Comparison of ENCODE assay signal across 9 mouse cellular contexts in the genomic region with DNA sequence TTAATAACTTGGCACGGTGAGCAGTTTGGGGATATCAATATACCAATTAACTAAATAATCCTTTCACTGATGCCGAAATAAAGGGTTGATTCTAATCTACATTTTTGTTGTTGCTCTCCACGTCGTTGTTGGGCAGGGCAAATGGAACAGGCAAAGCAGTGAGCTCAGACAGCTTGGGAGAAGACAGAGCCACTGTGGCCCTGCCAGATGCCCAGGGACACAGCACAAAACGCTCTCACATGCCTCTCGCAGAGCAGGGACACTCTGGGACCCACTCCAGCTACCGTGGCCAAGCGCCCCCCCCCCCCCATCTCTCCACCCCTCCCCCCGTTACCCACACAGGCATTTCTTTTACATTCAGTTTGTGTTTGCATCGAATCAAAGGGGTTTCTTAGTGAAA.
DNase-seq lines count a peak whose midpoint lies in the region; ATAC-seq and TF ChIP-seq lines count a peak whose summit lies in the region.
"Had no signal": no experiment of that assay in that cellular context is flagged by ENCODE, and none has a peak within 500 bp of the region (broad histone marks: within the 10 kb centered on the region; RNA-seq: fewer than 3 reads in every experiment).

No protein-coding gene starts in this region.

- TF ChIP-seq CTCF in heart, adult 2 months (IDR thresholded peaks at IDR 0.05) = no peak
- no peak for TF ChIP-seq CTCF in intestine, postnatal 0 days (IDR thresholded peaks at IDR 0.05; ENCODE audit: low read depth)

- no peaks in the 10 kb centered on the region for H3K36me3 ChIP-seq in heart, adult 2 months (ENCODE audit: control insufficient read depth, insufficient read depth, low read length)
- H3K36me3 ChIP-seq in intestine, postnatal 0 days (ENCODE audit: control insufficient read depth, insufficient read depth) = no peaks in the 10 kb centered on the region

- H3K27ac ChIP-seq in heart, adult 2 months = 0 out of 2 replicates have a peak overlapping the region, but pooled peaks have one; percentile 17
- no peak overlapping the region for H3K27ac ChIP-seq in intestine, postnatal 0 days (ENCODE audit: low read depth, low read length)

- H3K9me3 ChIP-seq in intestine, postnatal 0 days (ENCODE audit: control insufficient read depth) = no peaks in the 10 kb centered on the region

- WGBS in heart, adult 2 months = 54% methylated on average over 10 of the region's 10 CpGs
- WGBS in intestine, postnatal 0 days = 69% methylated on average over 10 of the region's 10 CpGs

- no peaks in the 10 kb centered on the region for H3K79me2 ChIP-seq in heart, adult 2 months (replicated peaks; ENCODE audit: control insufficient read depth, insufficient read depth, low read length)

- no peak for TF ChIP-seq EP300 in heart, adult 2 months (IDR thresholded peaks at IDR 0.05; ENCODE audit: insufficient read depth, low read depth, low read length)

- no peak overlapping the region for H3K4me2 ChIP-seq in intestine, postnatal 0 days (replicated peaks; ENCODE audit: low read depth)

- no peak for ATAC-seq in intestine, postnatal 0 days

- intact Hi-C loops in heart, adult 2 months (cut with DNase I) = loop anchor here (5.0 kb wide), 1 partner anchor 235 kb away; no protein-coding TSS in a partner anchor

- H3K4me1 ChIP-seq in heart, adult 2 months (ENCODE audit: control insufficient read depth, insufficient read depth, low read length) = peaks cover 1% of the 10 kb centered on the region; the same call in 1 of the 2 replicates
- H3K4me1 ChIP-seq in intestine, postnatal 0 days (replicated peaks; ENCODE audit: control insufficient read depth, insufficient read depth, low read length) = no peaks in the 10 kb centered on the region

- no peak for DNase-seq in heart, adult 2 months
- DNase-seq in heart, adult 18-20 months = no peak
- DNase-seq in Muller cell, postnatal 12 days (ENCODE audit: inconsistent ontology term) = peak; percentile 36
- peak; percentile 41 to 59 for DNase-seq in cerebellum, postnatal 25 days
- peak; percentile 52 to 62 for DNase-seq in layer of hippocampus, postnatal 36 days
- DNase-seq in ovary, postnatal 36 days (ENCODE audit: low spot score) = no peak
- no peak for DNase-seq in ovary, postnatal 14 days (ENCODE audit: low spot score)
- DNase-seq: kidney, adult 8-10 months had no signal

- H3K4me3 ChIP-seq in heart, adult 2 months = no peak overlapping the region
- no peak overlapping the region for H3K4me3 ChIP-seq in intestine, postnatal 0 days (ENCODE audit: low read depth, low read length)

- H3K27me3 ChIP-seq in heart, adult 2 months (ENCODE audit: control insufficient read depth, insufficient read depth, low read length) = no peaks in the 10 kb centered on the region
- no peaks in the 10 kb centered on the region for H3K27me3 ChIP-seq in intestine, postnatal 0 days (replicated peaks; ENCODE audit: control insufficient read depth, insufficient read depth, low read length)

- peak overlapping the region; percentile 38; the same call in 1 of the 2 replicates for H3K9ac ChIP-seq in heart, adult 2 months (ENCODE audit: low read depth, low read length)
- no peak overlapping the region for H3K9ac ChIP-seq in intestine, postnatal 0 days (ENCODE audit: low read depth, low read length)

- no peak for TF ChIP-seq POLR2A in heart, adult 2 months (IDR thresholded peaks at IDR 0.05; ENCODE audit: insufficient read depth, low read depth, low read length)

Comparison
In these comparisons a context has a peak if more than half of its experiments do, and no peak if none do; other contexts are left out.
1. DNase-seq: peak in Muller cell, postnatal 12 days (single experiment), cerebellum, postnatal 25 days (2 of 2) and layer of hippocampus, postnatal 36 days (2 of 2); none in heart, adult 2 months (0 of 2), heart, adult 18-20 months (0 of 2), ovary, postnatal 36 days (single experiment) and ovary, postnatal 14 days (single experiment).